Mouse (Mus musculus) splenic B cell, adult 2 months (primary cell): ENCODE data around the gene Pcsk2.

Source experiments
- DNase-seq: peaks from one replicate; pipeline ENCODE4 v3.0.0-alpha.2; 2011; ENCODE audit warnings: low read depth, low spot score
- H3K27me3 ChIP-seq: 2 replicates; pipeline ENCODE4 v1.6.1; 2012; ENCODE audit warnings: mild to moderate bottlenecking, low read length, moderate library complexity, mixed read lengths; ENCODE audit not compliant: control insufficient read depth, poor library complexity, insufficient read depth, severe bottlenecking
- H3K36me3 ChIP-seq: 2 replicates; pipeline ENCODE4 v1.6.1; 2012; ENCODE audit warnings: mild to moderate bottlenecking, low read length, moderate library complexity, mixed read lengths; ENCODE audit not compliant: control insufficient read depth, poor library complexity, insufficient read depth, severe bottlenecking

Pcsk2 gene

DNA sequence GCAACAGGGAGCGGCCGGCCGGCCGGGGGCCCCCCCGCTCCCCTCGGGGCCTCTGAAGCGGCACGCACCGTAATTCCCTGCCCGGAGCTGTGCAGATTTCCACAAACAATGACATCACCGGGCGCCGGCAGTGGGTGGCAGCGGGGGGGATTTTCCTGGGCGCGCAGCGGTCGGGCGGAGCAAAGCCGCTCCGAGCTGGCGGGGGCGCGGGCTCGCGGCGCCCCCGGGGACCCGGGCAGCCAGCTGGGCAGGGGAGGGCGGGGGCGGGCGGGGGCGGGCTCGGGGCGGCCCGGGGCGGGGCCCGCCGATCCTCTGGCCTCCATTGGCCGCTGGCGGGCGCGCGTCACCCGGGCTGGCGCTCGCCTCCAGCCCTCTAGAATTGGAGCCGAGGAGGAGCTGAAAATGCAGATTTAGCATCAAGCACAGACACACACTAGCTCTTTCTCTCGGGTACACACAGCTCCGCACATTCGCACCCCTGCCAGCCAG lies at the start of gene Pcsk2:
Gene Pcsk2 (plus strand): TSS at position 399 of the 489 bp plus-strand sequence.
- DNase-seq = no peak
- H3K27me3 ChIP-seq = no peaks in the 10 kb centered on the region
- no peaks in the 10 kb centered on the region for H3K36me3 ChIP-seq

DNA sequence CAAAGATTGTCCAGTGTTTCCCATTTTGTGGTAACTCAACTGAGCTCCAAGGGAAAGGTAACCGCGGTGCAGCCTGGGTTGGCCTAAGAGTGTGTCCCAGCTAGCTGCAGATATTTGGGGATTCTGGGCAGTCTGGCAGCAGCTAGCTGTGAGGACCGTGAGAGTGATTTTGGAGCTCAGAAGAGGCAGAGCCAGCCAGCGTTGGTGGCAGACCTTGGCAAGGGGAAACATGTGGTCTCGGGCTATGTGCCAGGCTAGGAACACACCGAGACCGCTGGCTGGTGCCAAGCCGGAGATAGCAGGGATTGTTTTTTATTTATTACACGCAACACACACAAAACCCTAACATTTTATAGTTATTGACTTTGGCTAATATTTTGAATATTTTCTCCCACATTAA lies 45.1 kb upstream of the Pcsk2 start:
- no peaks in the 10 kb centered on the region for H3K36me3 ChIP-seq
- H3K27me3 ChIP-seq = no peaks in the 10 kb centered on the region
- DNase-seq = no peak

DNA sequence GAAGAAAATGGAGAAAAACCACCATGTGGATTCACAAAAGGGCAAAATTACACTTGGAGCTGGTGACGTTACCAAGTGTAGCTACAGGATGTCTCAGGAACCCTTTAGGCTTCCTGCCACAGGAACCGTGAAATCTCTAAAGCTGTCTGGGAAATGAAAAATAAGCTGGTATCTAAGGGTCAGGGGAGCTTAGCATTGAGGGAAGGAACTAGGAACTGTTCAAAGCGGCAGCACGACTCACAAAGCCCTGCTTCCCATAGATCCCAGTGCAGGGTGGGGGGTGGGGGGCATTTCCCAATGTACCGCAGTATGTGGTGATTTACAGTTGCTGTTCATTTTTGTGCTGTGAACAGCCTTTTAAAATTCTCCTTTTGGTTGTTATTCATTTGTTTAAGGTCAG lies 44.2 kb upstream of the Pcsk2 start:
- no peaks in the 10 kb centered on the region for H3K36me3 ChIP-seq
- no peak for DNase-seq
- H3K27me3 ChIP-seq = no peaks in the 10 kb centered on the region

DNA sequence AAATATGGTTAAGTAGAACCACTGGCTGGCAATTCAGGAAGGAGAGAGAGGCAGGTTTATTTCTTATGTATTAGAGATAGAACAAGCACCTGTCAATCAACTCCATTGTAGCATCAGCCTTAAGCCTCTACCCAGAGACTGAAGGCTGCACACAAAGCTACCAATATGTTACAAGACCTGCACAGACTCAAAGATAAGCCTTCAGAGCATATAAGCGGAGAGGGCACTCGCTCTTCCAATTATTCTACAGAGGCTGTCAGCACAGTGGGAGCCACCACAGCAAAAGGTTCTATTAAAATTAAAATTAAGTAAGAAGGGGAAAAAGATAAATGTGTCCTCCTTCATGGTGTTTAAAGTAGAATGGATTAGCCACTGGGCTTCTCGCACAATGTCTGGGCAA lies 43.8 kb upstream of the Pcsk2 start:
- Histone ChIP-seq H3K27me3 (no peaks in the 10 kb centered on the region), H3K36me3 (no peaks in the 10 kb centered on the region)
- DNase-seq = no peak

DNA sequence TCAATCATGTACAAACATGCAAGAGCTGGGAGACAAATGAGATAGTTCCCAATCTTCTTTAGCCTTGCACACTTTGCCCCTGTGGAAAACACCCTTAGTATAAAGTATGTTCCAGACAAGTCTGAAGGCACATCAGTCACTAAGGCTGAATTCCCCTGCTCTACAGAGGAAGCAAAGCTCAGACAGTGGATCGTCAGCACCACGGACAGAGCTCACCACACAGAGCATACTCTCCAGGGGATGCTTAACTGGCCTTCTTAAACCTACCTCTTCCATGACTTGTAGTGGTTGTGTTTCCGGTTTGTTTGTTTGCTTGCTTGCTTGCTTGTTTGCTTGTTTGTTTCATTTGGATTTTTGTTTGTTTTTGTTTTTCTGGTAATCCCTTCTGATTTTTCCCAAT lies 9.5 kb upstream of the Pcsk2 start:
- Histone ChIP-seq H3K36me3 (no peaks in the 10 kb centered on the region), H3K27me3 (no peaks in the 10 kb centered on the region)
- DNase-seq = no peak

DNA sequence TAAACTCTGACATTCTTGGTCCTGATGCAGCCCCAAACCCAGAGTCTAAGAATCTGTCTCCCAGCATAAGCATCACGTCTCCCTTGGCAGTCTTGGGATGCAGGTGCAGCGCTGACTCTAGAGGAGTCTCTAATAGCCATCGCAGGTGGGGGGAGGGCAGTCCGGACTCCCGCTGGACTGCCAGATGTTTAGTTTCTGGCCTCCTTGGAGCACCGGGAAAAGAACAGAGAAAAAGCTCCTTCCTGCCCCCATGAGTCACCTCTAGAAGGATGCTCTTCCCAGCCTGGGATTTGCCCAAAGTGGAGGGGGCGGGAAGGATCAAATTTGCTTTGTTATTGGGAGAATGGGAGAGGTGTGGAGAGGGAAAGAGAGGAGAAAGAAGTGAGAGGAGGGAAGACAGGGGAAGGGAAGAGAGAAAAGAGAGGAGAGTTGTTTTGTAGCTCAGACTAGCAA lies 631 bp upstream of the Pcsk2 start:
- Histone ChIP-seq H3K36me3 (no peaks in the 10 kb centered on the region), H3K27me3 (no peaks in the 10 kb centered on the region)
- DNase-seq = no peak

DNA sequence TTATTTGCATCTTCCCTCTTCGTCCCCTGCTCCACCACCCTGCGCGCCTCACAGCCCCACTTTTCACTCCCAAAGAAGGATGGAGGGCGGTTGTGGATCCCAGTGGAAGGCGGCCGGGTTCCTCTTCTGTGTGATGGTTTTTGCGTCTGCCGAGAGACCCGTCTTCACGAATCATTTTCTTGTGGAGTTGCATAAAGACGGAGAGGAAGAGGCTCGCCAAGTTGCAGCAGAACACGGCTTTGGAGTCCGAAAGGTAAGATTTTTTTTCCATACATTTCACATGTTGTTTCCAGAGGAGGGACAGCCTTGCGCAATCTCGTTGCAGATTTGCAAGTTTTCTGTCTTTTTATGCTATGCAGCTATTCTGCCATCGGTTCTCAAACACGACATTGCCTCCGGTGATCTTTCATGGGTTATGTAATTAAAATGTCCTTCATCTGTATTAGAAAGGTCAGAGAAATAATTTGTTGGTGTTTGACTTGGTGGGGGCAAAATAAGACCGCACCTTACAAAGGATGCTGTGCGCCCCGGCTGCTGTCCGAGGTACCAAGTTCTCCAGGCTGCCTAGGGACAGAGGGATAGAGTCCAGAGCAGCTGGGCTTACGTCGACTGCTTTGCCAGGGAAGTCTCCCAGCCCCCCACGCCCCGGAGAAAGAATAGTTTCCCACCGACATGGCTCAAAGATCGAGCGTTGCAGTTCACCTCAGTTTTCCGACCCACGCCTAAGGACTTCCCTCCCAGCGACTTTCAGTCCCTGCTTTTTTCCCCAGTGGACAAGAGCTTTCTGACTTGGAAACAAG lies 656 bp downstream of the Pcsk2 start:
- no peaks in the 10 kb centered on the region for H3K27me3 ChIP-seq
- H3K36me3 ChIP-seq = no peaks in the 10 kb centered on the region
- DNase-seq = no peak

DNA sequence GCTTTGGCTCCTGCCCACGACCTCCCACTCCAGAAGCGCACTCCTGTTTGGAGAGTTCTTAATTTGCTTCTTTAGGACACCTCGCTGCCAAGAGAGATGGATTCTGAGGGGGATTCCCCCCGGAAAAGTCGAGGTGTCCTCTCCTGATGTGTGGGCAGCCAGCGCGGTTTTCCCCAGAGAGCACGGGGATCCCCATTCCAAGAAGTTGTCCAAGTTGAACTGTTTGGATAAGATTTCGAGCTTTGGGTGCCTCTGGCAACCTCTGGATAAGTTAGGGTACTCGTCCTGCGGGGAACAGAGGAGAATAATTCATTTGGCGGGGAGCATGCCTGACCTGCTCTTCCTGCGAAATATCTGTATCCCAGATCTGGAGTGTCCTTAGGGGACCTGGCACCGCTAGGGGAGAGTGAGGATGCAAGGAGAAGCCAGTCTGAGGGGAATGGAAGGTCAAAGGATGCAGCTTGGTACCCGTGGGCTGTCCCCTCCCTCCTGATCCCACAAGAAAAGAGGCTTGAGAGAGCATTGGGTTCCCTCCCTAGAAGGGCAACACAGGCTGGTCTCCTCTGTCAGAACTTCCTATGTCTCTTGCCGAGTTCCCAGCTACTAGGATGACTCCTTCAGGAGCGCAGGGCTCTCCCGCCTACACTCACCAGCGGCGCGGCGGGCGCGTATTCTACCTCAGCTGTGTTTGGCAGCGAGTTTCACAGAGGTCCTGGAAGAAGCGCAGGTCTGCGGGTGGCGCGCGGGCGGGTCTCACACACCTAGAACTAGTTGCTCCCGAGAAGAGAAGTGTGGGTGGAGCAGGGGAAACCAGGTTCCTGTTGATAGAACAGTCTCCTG lies 1.5 kb downstream of the Pcsk2 start:
- no peak for DNase-seq
- Histone ChIP-seq H3K27me3 (no peaks in the 10 kb centered on the region), H3K36me3 (no peaks in the 10 kb centered on the region)

DNA sequence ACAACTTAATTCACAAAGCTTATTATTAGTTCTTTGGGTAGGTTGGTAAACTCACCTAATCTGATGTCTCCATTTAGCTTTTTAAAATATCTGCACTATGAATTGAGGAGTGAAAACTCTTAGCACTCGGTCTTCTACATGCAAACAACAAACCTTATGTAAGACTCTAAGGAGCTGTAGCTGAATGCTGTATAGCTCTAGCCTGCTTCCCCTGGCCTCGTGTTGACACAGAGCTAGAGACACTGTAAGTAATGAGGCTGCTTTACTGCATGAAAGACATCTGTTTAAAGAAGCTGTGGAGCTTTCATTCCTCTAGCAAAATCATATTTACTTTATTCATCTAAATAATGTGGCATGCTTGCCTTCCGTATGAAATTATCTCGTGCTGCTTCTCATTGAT lies 14.4 kb downstream of the Pcsk2 start:
- no peak for DNase-seq
- H3K27me3 ChIP-seq = no peaks in the 10 kb centered on the region
- H3K36me3 ChIP-seq = no peaks in the 10 kb centered on the region

DNA sequence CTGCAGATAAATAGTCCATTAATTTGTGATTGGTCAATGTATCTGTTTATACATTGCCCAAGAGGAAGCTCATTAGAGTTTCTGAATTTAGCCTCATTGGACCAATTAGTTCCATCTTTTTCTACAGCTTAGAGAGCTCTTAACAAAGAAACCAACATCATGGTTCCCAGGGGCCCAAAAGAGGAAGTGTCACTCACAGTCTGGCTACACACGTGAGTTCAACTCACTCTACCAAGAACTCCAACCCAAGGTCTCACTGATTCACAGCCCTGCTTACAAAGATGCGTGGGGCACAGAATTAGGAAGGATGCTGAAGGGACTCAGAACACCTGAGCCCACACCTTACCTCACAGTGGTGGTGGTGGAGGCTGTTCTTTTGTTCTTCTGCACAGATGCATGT lies 19.1 kb downstream of the Pcsk2 start:
- DNase-seq = no peak
- H3K27me3 ChIP-seq = no peaks in the 10 kb centered on the region
- no peaks in the 10 kb centered on the region for H3K36me3 ChIP-seq

DNA sequence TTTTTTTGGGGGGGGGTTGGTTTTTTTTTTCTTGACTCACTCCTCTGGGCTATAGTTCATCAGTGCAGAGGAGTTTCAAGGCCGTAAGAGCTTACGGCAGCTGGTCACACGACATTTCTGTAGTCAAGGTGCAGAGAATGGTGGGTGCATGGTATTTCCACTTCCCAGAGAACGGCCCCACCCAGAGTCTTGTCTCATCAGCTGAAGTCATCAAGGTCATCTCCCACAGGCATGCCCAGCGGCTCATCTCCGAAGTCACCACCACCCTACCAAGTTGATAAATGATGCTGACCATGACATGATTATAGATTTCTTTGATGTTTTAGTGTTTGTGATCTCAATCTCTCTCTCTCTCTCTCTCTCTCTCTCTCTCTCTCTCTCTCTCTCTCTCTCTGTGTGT lies 20.0 kb downstream of the Pcsk2 start:
- DNase-seq = no peak
- no peaks in the 10 kb centered on the region for H3K27me3 ChIP-seq

DNA sequence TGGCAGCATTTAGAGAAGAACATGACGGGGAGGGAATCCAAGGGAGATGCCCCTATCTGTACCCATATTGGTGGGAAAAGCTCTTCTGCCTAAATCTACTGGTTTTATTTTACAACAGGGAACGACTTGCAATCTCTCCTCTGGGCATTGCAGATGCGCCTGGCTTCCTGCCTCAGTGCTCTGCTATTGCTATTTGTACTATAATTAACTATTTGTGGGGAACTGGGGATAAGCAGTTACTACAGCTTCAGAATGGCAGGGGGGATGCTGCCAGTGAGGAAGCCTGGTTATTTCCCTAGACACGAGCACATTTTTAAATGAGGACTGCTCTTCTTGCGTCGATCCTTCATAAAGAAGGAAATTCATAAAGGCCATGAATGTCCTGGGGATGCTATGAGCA lies 39.4 kb downstream of the Pcsk2 start:
- Histone ChIP-seq H3K36me3 (no peaks in the 10 kb centered on the region), H3K27me3 (no peaks in the 10 kb centered on the region)
- no peak for DNase-seq

More for the DNA sequence above, 20.0 kb downstream of the Pcsk2 start:
- no peaks in the 10 kb centered on the region for H3K36me3 ChIP-seq

DNA sequence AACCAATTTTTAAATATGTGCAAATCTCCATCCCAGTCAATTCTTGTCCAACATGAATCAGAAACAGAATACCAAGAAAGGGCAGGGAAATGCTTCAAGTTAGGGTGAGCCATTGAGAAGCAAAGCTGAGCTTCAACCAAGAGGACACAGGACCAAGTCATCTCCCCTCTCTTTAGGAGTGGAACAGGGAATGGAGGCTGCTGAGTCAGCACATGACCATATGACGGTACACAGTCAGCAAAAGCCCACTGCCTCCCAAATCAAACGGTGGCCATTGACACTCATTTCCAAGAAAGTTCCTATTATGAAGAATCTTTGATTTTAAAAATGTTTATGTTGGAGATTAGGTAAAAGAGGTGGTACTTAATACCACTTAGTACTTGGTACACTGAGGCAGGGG lies 44.4 kb downstream of the Pcsk2 start:
- H3K27me3 ChIP-seq = no peaks in the 10 kb centered on the region
- DNase-seq = no peak
- no peaks in the 10 kb centered on the region for H3K36me3 ChIP-seq

DNA sequence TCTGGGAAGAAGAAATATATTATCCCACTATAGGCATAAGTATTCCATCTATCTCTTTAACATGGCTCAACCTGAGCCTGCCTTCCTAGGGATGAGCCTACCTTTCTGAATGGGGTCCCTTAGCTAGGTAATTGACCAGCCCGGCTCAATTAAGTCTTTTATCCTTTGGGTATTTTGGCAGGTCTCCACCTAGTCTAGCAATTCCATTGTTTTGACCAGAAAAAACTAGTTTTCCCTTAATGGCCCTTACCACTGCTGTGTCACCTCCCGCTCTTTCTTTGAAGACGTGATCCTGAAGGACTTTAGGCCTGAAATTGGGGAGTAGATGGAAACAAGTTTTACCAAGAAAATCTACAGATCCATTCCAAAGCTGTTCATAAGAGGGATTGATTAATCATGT lies 57.1 kb downstream of the Pcsk2 start:
- Histone ChIP-seq H3K27me3 (no peaks in the 10 kb centered on the region), H3K36me3 (no peaks in the 10 kb centered on the region)
- no peak for DNase-seq

DNA sequence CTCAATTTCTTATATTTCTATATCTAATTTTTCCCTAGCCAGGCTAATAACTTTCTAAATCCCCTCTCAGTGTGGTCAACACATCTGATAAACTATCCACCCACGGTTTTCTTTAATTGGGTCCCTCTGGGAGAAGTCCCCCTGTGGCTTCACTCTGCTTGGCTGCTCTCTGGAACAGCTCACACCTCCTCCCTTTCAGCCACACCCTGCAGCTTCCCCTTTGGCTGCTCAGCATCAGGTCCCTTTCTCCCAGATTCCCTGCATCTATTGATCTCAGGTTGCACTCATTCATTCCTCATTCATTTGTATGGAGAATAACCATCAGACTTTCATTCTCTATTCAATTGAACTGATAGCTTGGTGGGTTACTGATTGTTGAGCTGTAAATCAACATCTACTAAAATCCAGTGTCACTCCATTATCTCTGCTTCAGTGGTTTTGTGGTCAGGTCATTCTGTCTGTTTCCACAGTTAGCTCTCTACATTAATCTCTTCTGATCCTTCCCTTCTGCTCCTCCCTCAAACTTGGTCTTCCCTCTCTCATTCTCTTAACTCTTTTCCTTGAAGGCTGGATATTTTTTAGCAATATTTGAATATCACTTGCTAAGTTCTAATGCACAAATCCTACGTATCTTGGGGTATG lies 58.0 kb downstream of the Pcsk2 start:
- H3K27me3 ChIP-seq = no peaks in the 10 kb centered on the region
- no peaks in the 10 kb centered on the region for H3K36me3 ChIP-seq
- DNase-seq = no peak
